Mouse (Mus musculus) E14TG2a.4 (cell line): Measurements from ENCODE around the gene Hnrnpk.

Experiments
- CTCF ChIP-seq: conservative IDR thresholded peaks from 2 replicates; pipeline ENCODE4 v1.5.1; 2014; ENCODE audit warnings: low read length
- NANOG ChIP-seq: IDR thresholded peaks from 2 replicates; pipeline ENCODE4 v1.6.1; 2014; ENCODE audit warnings: borderline replicate concordance, low read length, mixed read lengths
- POU5F1 ChIP-seq: IDR thresholded peaks from 2 replicates; pipeline ENCODE4 v1.6.1; 2014; ENCODE audit warnings: low read length, borderline replicate concordance

DNA sequence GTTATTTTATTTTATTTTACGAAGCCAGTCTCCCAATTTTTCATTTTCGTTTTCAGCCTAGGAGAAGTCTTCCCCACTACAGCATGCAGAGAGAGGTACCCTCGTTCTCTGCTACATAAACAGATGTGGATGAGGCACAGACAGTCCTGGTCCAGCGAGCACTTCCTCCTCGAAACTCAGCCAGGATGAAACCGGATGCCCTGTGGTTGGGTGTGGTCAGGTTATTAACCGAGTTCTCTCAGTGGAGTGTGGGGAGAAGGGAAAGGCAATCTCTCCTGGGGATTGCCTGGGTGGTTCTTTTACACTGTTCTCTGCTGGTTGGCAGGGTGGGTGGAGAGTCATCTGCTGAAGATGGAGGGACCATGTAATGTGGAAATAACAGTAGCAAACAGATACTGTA lies 40.6 kb upstream of the Hnrnpk start:
- TF ChIP-seq CTCF (no peak), POU5F1 (no peak), NANOG (no peak)
